Mouse (Mus musculus): Measurements from ENCODE around the gene Ttll7.

GRCm38 (mm10) chr3:146943101-146943500, 90.9 kb downstream of the Ttll7 start:
- TF ChIP-seq EP300 (IDR thresholded peaks at IDR 0.05; ENCODE audit: low read depth) (no peak), CTCF (IDR thresholded peaks at IDR 0.05; ENCODE audit: low read depth) (no peak)
